Mouse (Mus musculus): ENCODE data around the gene Usp6nl. TPM values are rescaled to one million over a fixed set of nuclear protein-coding genes. Genes with fewer than 3 reads are reported as not detected.

Gene Usp6nl
- polyA plus RNA-seq, 1 experiment from 2014 or later = 10.2 TPM

DNA sequence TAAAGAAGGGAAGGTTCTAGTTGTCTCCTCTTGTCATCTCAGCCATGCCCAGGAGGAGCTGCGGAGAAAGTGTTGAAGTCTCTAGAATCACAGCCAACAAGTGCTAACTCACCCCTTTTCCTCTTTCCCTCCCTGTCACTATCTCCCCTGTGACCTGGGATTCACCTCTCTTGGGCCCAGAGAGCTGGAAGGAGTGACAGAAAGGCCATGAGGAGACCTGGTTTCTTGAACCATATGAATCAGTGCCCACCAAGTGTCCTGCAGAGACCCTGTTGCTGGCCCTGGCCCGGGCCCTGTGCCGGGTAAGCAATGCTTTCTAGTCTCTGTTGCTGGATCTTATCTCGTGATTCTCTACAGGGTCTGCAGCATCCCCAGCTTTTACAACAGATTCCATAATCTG lies 155.4 kb downstream of the Usp6nl start:
- no peaks in the 10 kb centered on the region for H3K27me3 ChIP-seq (replicated peaks)
- no peak overlapping the region for H3K4me3 ChIP-seq
- ATAC-seq (ENCODE audit: insufficient number of reproducible peaks, low FRiP score) = no peak
- peaks cover 8% of the 10 kb centered on the region; the same call in 1 of the 2 replicates for H3K9me3 ChIP-seq (replicated peaks)
- H3K9ac ChIP-seq = no peak overlapping the region
- no peak overlapping the region for H3K4me2 ChIP-seq
- peak overlapping the region; percentile 60 for H3K27ac ChIP-seq (ENCODE audit: poor library complexity, severe bottlenecking)
- WGBS = 48% methylated on average over 4 of the region's 4 CpGs
- H3K36me3 ChIP-seq = no peaks in the 10 kb centered on the region
- H3K4me1 ChIP-seq (replicated peaks) = peaks cover 31% of the 10 kb centered on the region

DNA sequence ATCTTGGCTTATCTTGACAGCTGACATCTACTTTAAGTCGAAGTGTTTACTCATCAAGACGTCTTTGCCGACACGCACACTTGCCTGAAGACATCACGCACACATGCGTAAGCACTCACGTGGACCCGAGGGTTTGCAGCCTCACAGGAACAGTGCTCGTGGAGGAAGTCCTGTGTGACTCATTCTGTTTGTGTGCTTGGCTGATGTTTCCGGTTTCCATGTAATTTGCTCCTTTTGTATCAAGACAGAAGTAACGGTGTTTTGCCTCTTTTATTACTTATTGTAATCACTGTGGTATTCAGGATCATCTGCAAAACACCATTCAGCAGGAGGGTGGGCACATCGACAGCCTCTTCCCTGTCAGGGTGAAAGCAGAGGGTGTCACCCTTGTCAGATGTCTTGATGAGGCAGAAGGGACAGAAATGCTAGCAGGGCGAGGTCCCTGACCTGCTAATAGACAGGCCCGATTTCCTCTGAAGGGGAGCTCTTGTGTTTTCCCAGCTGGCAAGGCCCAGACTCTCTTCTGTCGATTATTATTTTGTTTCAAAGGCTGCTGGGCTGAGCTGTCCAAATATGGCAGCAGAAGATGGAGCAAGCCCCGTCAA lies 156.0 kb downstream of the Usp6nl start:
- peaks cover 37% of the 10 kb centered on the region for H3K4me1 ChIP-seq (replicated peaks)
- H3K27me3 ChIP-seq (replicated peaks) = no peaks in the 10 kb centered on the region
- peak overlapping the region; percentile 60 for H3K27ac ChIP-seq (ENCODE audit: poor library complexity, severe bottlenecking)
- H3K4me2 ChIP-seq = no peak overlapping the region
- no peaks in the 10 kb centered on the region for H3K36me3 ChIP-seq
- ATAC-seq (ENCODE audit: insufficient number of reproducible peaks, low FRiP score) = peak; percentile 28; the same call in 1 of the 2 replicates
- no peak overlapping the region for H3K4me3 ChIP-seq
- WGBS = 39% methylated on average over 16 of the region's 16 CpGs
- no peak overlapping the region for H3K9ac ChIP-seq
- H3K9me3 ChIP-seq (replicated peaks) = peaks cover 8% of the 10 kb centered on the region; the same call in 1 of the 2 replicates

DNA sequence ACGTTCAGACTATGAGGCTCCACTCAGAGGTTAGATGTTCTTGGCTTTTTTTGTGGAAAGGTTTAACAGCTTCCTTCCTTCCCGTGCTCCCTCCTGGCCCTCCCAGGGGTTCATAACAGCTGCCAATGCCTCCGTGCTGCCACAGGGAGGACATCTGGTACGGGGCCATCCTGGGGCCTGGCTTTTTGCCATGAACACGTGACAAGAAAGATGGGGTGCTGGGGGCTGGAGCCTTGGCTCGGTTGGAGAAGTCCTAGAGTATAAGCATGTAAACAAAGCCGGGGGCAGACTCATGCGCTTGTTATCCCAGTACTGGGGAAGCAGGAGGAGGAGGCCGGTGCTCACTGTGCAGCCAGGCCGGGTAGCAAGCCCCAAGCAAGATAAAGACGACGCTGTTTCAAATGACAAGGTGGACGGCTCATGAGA lies 156.5 kb downstream of the Usp6nl start:
- no peaks in the 10 kb centered on the region for H3K36me3 ChIP-seq
- no peaks in the 10 kb centered on the region for H3K27me3 ChIP-seq (replicated peaks)
- H3K27ac ChIP-seq (ENCODE audit: poor library complexity, severe bottlenecking) = peak overlapping the region; percentile 60
- ATAC-seq (ENCODE audit: insufficient number of reproducible peaks, low FRiP score) = peak; percentile 63; the same call in 1 of the 2 replicates
- 27% methylated on average over 13 of the region's 13 CpGs for WGBS
- H3K4me1 ChIP-seq (replicated peaks) = peaks cover 42% of the 10 kb centered on the region
- 0 out of 2 replicates have a peak overlapping the region, but pooled peaks have one; percentile 7 for H3K4me2 ChIP-seq
- H3K9ac ChIP-seq = no peak overlapping the region
- H3K9me3 ChIP-seq (replicated peaks) = peaks cover 8% of the 10 kb centered on the region; the same call in 1 of the 2 replicates
- no peak overlapping the region for H3K4me3 ChIP-seq

DNA sequence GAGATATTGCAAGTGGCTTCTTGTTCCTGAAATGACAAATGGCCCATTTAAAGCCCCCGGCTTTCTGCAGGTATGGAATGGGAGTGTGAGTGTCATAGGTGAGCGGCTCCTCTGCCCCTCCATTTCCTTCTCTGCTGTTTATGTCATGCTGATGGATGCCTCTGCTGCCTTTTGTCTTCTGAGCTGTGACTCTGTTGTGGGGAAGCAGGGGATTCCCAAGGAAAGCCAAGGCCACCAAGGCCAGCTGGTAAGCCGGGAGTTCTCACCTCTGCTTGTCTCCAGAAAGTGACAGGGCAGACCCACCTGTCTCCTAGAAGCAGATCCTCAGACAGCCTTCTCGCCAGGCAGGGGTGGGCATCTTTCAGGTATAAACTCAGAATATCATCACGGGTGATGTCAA lies 157.2 kb downstream of the Usp6nl start:
- Histone ChIP-seq H3K4me2 (no peak overlapping the region), H3K9ac (no peak overlapping the region), H3K4me1 (replicated peaks) (peaks cover 46% of the 10 kb centered on the region), H3K4me3 (no peak overlapping the region), H3K36me3 (no peaks in the 10 kb centered on the region), H3K27ac (ENCODE audit: poor library complexity, severe bottlenecking) (0 out of 2 replicates have a peak overlapping the region, but pooled peaks have one; percentile 60), H3K9me3 (replicated peaks) (peaks cover 8% of the 10 kb centered on the region; the same call in 1 of the 2 replicates), H3K27me3 (replicated peaks) (no peaks in the 10 kb centered on the region)
- WGBS = 71% methylated on average over 5 of the region's 5 CpGs
- ATAC-seq (ENCODE audit: insufficient number of reproducible peaks, low FRiP score) = no peak

DNA sequence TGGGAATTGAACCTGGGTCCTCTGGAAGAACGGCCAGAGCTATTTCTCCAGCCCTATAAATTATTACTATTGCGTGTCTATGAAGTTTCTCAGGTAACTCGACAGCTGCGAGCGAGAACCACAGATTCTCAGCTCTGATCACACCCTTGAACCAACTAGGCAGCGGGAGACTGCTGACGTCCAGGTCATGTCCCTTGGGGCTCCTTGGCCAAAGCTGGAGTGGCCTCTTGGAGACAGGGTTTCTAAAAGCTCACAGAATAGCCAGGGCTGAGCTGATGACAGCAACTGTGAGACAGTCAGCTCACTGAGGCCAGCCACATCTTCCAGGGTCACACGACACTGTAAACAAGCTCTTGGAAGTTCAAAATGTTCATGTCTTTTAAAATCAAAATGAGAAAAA lies 159.5 kb downstream of the Usp6nl start:
- H3K4me2 ChIP-seq = no peak overlapping the region
- ATAC-seq (ENCODE audit: insufficient number of reproducible peaks, low FRiP score) = no peak
- peaks cover 46% of the 10 kb centered on the region for H3K4me1 ChIP-seq (replicated peaks)
- no peaks in the 10 kb centered on the region for H3K36me3 ChIP-seq
- no peak overlapping the region for H3K4me3 ChIP-seq
- H3K9ac ChIP-seq = no peak overlapping the region
- no peaks in the 10 kb centered on the region for H3K27me3 ChIP-seq (replicated peaks)
- H3K27ac ChIP-seq (ENCODE audit: poor library complexity, severe bottlenecking) = no peak overlapping the region
- 81% methylated on average over 8 of the region's 8 CpGs for WGBS
- H3K9me3 ChIP-seq (replicated peaks) = no peaks in the 10 kb centered on the region

DNA sequence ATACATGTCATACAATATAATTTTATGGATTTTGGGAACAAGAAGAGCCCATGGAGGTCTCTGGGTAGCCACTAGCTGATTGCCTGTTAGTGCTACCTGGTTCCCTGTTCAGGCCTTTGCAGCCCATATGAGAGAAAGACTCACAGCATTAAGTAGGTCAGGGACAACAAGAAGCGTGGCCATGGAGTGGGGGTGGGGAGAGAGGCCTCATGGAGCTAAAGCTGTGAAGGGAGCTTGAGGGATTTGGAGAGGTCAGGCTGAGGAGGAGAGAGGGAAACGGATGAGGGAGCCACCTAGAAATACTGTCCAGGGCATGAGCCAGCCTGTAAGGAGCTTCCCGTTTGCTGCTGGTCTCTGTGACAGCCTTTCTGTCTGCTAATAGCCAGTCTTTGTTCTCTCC lies 159.9 kb downstream of the Usp6nl start:
- 55% methylated on average over 3 of the region's 3 CpGs for WGBS
- Histone ChIP-seq H3K4me3 (no peak overlapping the region), H3K9me3 (replicated peaks) (no peaks in the 10 kb centered on the region), H3K4me1 (replicated peaks) (peaks cover 46% of the 10 kb centered on the region), H3K36me3 (no peaks in the 10 kb centered on the region), H3K27me3 (replicated peaks) (no peaks in the 10 kb centered on the region), H3K4me2 (no peak overlapping the region), H3K9ac (no peak overlapping the region), H3K27ac (ENCODE audit: poor library complexity, severe bottlenecking) (peak overlapping the region; percentile 66; the same call in 1 of the 2 replicates)
- no peak for ATAC-seq (ENCODE audit: insufficient number of reproducible peaks, low FRiP score)

DNA sequence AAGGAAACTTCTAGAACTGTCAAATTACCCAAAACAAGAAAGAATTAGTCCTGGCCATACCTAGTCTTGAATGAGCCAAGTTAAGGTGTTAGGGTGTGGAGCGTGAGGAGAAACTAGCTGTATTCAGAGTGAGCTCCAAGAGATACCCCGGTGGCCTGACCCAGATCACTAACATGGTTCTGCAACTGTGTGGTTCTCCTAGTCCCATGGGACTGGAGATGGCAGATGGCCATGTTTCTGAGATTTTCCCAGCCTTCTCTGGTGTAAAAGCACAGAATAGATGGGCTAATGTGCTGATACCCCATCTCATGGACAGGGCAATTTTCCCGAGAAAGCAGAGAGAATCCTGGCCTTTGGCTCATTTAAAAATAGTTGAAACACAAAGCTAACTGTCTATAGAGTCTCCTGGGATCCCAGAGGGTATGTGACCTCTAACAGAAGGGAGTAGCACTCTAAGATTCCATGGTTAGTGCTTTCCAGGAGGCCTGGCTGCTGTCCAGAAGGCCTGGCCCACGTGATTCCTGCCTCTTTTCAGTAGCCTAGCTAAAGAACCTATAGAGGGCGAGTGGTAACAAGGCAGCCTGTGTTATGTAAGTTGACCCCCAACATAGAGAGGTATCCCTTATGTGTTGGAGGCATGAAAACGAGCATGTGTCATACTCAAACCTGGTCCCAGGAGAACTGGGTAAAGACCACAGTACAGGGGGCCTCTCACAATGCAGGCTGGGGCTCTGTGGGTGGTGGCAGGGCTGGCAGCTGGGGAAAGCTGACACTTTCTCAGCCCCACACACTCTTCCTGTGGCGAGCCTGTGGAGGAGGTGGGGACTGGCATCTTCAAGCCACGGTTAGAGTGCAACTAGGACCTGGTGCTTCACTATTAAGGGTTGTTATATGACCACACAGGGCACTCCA lies 160.9 kb downstream of the Usp6nl start:
- H3K4me3 ChIP-seq = no peak overlapping the region

DNA sequence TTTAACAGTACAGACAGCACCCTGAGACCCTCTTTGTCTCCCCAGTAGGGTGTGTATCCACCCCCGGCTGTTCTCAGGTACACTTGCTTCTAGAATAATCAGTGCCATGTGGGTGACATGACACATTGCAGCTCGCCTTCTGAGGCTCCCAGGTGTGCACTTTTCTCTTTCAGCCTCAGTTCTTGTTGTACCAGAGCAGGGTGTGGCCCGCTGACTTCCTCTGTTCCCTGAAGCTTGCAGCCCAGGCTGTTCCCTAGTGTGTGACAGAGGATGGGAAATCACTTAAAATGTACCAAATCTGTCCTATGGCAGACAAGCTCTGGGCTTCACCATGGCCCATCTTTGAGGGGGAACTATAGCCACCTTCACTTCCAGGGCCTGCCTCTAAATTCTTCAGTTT lies 161.7 kb downstream of the Usp6nl start:
- Histone ChIP-seq H3K4me1 (replicated peaks) (peaks cover 28% of the 10 kb centered on the region), H3K4me2 (no peak overlapping the region), H3K27ac (ENCODE audit: poor library complexity, severe bottlenecking) (peak overlapping the region; percentile 66; the same call in 1 of the 2 replicates), H3K36me3 (no peaks in the 10 kb centered on the region), H3K27me3 (replicated peaks) (no peaks in the 10 kb centered on the region), H3K4me3 (no peak overlapping the region), H3K9me3 (replicated peaks) (no peaks in the 10 kb centered on the region), H3K9ac (no peak overlapping the region)
- ATAC-seq (ENCODE audit: insufficient number of reproducible peaks, low FRiP score) = no peak
- WGBS = 81% methylated on average over 3 of the region's 3 CpGs

More for the DNA sequence above, 160.9 kb downstream of the Usp6nl start:
- Histone ChIP-seq H3K27me3 (replicated peaks) (no peaks in the 10 kb centered on the region), H3K36me3 (no peaks in the 10 kb centered on the region), H3K4me1 (replicated peaks) (peaks cover 37% of the 10 kb centered on the region), H3K27ac (ENCODE audit: poor library complexity, severe bottlenecking) (peak overlapping the region; percentile 66), H3K4me2 (no peak overlapping the region), H3K9me3 (replicated peaks) (no peaks in the 10 kb centered on the region), H3K9ac (no peak overlapping the region)
- ATAC-seq (ENCODE audit: insufficient number of reproducible peaks, low FRiP score) = peak; percentile 81
- WGBS = 29% methylated on average over 8 of the region's 8 CpGs

DNA sequence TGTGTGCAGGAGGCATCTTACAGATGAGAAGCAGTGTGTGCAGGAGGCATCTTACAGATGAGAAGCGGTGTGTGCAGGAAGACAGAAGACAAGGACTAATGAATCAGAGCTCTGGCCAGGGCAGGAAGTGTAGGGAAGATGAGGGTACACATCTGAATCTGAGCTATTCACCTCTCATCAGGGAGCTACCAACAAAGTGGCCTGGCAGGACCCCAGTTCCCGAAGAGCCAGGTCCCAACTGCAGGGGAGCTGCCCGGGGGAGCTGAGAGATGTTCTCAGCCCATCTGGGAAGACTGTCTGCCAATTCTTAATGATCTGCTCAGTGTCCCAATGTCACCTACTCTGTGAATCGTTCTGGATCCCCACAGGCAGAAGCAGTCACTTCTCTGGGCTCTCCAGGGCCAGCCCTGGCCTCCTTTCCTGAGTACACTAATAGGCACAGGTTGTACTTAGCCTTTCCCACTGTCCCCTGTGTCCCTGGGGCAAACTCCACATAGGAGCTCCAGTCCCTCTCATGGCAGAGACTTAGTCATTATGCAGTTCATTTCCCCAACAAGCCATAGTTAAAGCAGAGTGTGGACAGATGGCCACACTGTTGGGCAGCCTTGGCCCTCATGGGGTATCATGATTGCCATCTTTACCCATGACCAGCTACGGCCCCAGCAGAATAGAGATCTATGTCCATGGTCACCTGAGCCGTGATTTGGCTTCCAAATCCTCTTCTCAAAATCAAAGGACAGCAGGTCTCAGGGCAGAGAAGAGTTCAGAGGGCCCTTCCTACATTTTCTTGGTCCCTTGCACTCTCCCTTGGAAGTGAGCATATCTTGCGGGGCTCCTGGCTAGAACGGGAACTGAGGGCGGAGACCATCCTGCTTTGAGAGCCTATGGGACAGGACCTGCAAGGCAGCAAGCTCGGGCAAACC lies 165.4 kb downstream of the Usp6nl start:
- 67% methylated on average over 10 of the region's 10 CpGs for WGBS
- no peak overlapping the region for H3K9ac ChIP-seq
- H3K27me3 ChIP-seq (replicated peaks) = no peaks in the 10 kb centered on the region
- no peaks in the 10 kb centered on the region for H3K36me3 ChIP-seq
- H3K4me2 ChIP-seq = no peak overlapping the region
- no peak for ATAC-seq (ENCODE audit: insufficient number of reproducible peaks, low FRiP score)
- H3K4me3 ChIP-seq = no peak overlapping the region
- peaks cover 16% of the 10 kb centered on the region for H3K4me1 ChIP-seq (replicated peaks)
- H3K9me3 ChIP-seq (replicated peaks) = 0 out of 2 replicates have a peak, but pooled peaks cover 5% of the 10 kb centered on the region
- no peak overlapping the region for H3K27ac ChIP-seq (ENCODE audit: poor library complexity, severe bottlenecking)

DNA sequence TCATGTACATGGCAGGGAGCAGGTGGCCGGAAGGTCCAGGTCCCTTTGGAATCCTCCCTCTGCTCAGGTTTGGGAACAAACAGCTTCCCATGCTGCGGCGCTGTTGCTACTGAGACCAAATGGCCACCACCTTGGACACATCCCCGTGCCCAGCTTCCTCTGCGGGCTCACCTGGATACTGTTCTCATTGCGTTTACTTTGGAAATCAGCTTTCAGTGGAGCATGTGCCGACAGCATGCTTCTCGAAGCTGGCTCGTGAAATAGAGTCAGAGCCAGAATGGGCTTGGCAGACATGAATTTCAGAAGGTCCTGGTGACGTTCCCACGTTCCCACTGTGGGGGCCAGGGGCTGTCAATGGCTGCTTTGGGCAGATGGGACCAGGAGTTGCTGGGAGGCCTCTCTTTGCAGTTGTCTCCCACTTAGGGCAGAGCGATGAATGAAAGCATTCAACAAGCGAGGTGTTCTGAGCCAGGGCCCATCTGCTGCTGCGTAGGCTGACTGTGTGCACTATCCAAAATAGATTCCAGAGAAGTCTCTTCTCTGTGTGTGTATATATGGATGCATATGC lies 166.1 kb downstream of the Usp6nl start:
- Histone ChIP-seq H3K9me3 (replicated peaks) (0 out of 2 replicates have a peak, but pooled peaks cover 5% of the 10 kb centered on the region), H3K27ac (ENCODE audit: poor library complexity, severe bottlenecking) (no peak overlapping the region), H3K4me1 (replicated peaks) (peaks cover 9% of the 10 kb centered on the region), H3K9ac (no peak overlapping the region), H3K4me3 (no peak overlapping the region), H3K27me3 (replicated peaks) (no peaks in the 10 kb centered on the region), H3K36me3 (no peaks in the 10 kb centered on the region), H3K4me2 (no peak overlapping the region)
- WGBS = 77% methylated on average over 14 of the region's 14 CpGs
- no peak for ATAC-seq (ENCODE audit: insufficient number of reproducible peaks, low FRiP score)
